Mouse (Mus musculus) ES-Bruce4 (cell line): ENCODE measurements around the gene Asb5.

Experiments
- CTCF ChIP-seq: IDR thresholded peaks from one replicate; pipeline ENCODE4 v1.8.1; 2011; ENCODE audit warnings: low read depth, low read length
- POLR2A ChIP-seq: IDR thresholded peaks from one replicate; pipeline ENCODE4 v1.8.1; 2011; ENCODE audit warnings: low read length; ENCODE audit not compliant: insufficient read depth

DNA sequence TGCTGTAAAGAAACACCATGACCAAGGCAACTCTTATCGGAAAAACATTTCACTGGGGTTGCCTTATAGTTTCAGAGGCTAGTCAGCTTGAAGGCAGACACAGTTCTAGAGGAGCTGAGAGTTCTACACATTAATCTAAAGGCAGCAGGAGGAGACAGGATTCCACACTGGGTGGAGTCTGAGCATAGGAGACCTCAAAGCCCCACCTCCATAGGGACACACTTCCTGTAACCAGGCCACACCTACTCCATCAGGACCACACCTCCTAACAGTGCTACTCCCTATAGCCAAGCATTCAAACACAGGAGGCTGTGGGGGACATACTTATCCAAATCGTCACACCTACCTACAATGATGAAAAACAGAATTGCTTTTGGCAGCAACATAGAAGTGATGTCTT, 3.8 kb upstream of the Asb5 start:
- TF ChIP-seq POLR2A (no peak), CTCF (no peak)
